Mouse (Mus musculus): ENCODE measurements around the gene Npr2. TPM values are rescaled to one million over a fixed set of nuclear protein-coding genes. Genes with fewer than 3 reads are reported as not detected.

Npr2 gene
- total and polyA plus RNA-seq, 2 experiments: 29.2 to 39.1 TPM

GRCm38 (mm10) chr4:43696561-43696960, 64.8 kb downstream of the Npr2 start:
- no peak for TF ChIP-seq POLR2A (IDR thresholded peaks at IDR 0.05; ENCODE audit: extremely low read depth, insufficient read depth, low read length)
- Histone ChIP-seq H3K79me2 (ENCODE audit: control insufficient read depth, insufficient read depth, low read length) (no peaks in the 10 kb centered on the region), H3K36me3 (ENCODE audit: control insufficient read depth, insufficient read depth, low read length) (no peaks in the 10 kb centered on the region), H3K27me3 (ENCODE audit: control insufficient read depth, insufficient read depth, low read length) (no peaks in the 10 kb centered on the region), H3K4me3 (ENCODE audit: insufficient read depth, low read depth, low read length) (no peak overlapping the region), H3K9ac (ENCODE audit: low read depth, low read length) (no peak overlapping the region), H3K27ac (replicated peaks; ENCODE audit: insufficient read depth, low read depth, low read length) (no peak overlapping the region), H3K4me1 (ENCODE audit: control insufficient read depth, insufficient read depth, low read length) (no peaks in the 10 kb centered on the region)
- 94% methylated on average over 13 of the region's 13 CpGs for WGBS
- no peak for DNase-seq (ENCODE audit: extremely low read depth, low read depth, low spot score)

DNA sequence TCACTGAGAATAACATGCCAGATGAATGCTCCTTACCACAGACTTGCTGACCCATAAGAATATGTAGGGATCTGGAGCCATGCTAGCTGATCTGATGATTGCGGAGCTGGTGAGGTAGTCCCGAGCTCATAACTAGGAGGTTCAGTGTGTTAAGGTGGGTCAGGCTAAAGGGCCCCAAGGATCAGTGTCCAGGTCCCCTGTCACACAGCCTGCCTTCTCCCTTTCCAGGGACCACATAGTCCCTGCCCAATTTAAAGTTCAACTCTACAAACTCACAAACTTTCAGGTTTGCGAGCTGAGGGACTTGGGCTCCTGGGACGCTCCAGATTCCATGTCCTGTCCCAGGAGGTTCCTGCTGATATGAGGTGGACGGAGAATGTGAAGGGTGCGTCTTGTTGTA, 69.0 kb downstream of the Npr2 start, which contains the start of gene Olfr70:
Olfr70 (minus strand) TSS at position 101 of the 400 bp plus-strand sequence.
- no peak within 1 kb of the TSS for H3K9ac ChIP-seq (ENCODE audit: low read depth, low read length)
- H3K4me3 ChIP-seq (ENCODE audit: insufficient read depth, low read depth, low read length): no peak within 1 kb of the TSS
- no peaks in the 10 kb centered on the region for H3K4me1 ChIP-seq (ENCODE audit: control insufficient read depth, insufficient read depth, low read length)
- no peak within 1 kb of the TSS for H3K27ac ChIP-seq (replicated peaks; ENCODE audit: insufficient read depth, low read depth, low read length)
- TF ChIP-seq CTCF (IDR thresholded peaks at IDR 0.05; ENCODE audit: low read depth, low read length) (no peak), POLR2A (IDR thresholded peaks at IDR 0.05; ENCODE audit: extremely low read depth, insufficient read depth, low read length) (no peak)
- WGBS: 93% methylated on average over 6 of the region's 6 CpGs
- no peaks in the 10 kb centered on the region for H3K79me2 ChIP-seq (ENCODE audit: control insufficient read depth, insufficient read depth, low read length)
- no peaks in the 10 kb centered on the region for H3K36me3 ChIP-seq (ENCODE audit: control insufficient read depth, insufficient read depth, low read length)
- no peak for DNase-seq (ENCODE audit: extremely low read depth, low read depth, low spot score)
- H3K27me3 ChIP-seq (ENCODE audit: control insufficient read depth, insufficient read depth, low read length): 0 out of 2 replicates have a peak, but pooled peaks cover 2% of the 10 kb centered on the region

Other genes starting within 250 kb of the Npr2 start
- gene Rusc2, start 250.0 kb upstream of the Npr2 start, total RNA-seq (2014; rRNA removed): 14.2 and 15.9 TPM in 2 replicates
- 17.2 and 17.5 TPM in 2 replicates for gene Rusc2, start 250.0 kb upstream of the Npr2 start, polyA plus RNA-seq (2012; rRNA removed)
- gene Fam166b, start 202.8 kb upstream of the Npr2 start, total RNA-seq (2014; rRNA removed): not detected in 2 replicates
- not detected in 2 replicates for gene Fam166b, start 202.8 kb upstream of the Npr2 start, polyA plus RNA-seq (2012; rRNA removed)
- gene Tesk1, start 190.0 kb upstream of the Npr2 start, total RNA-seq (2014; rRNA removed): 3.0 and 3.2 TPM in 2 replicates
- gene Tesk1, start 190.0 kb upstream of the Npr2 start, polyA plus RNA-seq (2012; rRNA removed): 25.0 and 28.3 TPM in 2 replicates
- 2.8 and 3.6 TPM in 2 replicates for gene Cd72, start 177.3 kb upstream of the Npr2 start, total RNA-seq (2014; rRNA removed)
- 1.3 and 4.9 TPM in 2 replicates for gene Cd72, start 177.3 kb upstream of the Npr2 start, polyA plus RNA-seq (2012; rRNA removed)
- not detected in 2 replicates for gene Sit1, start 148.2 kb upstream of the Npr2 start, total RNA-seq (2014; rRNA removed)
- 0.13 and 0.51 TPM in 2 replicates for gene Sit1, start 148.2 kb upstream of the Npr2 start, polyA plus RNA-seq (2012; rRNA removed)
- 190 and 221 TPM in 2 replicates for gene Ccdc107, start 139.0 kb upstream of the Npr2 start, total RNA-seq (2014; rRNA removed)
- 260 and 344 TPM in 2 replicates for gene Ccdc107, start 139.0 kb upstream of the Npr2 start, polyA plus RNA-seq (2012; rRNA removed)
- gene Arhgef39, start 132.2 kb upstream of the Npr2 start, total RNA-seq (2014; rRNA removed): 0.74 and 0.94 TPM in 2 replicates
- gene Arhgef39, start 132.2 kb upstream of the Npr2 start, polyA plus RNA-seq (2012; rRNA removed): 0.81 and 1.4 TPM in 2 replicates
- 0.20 and 0.28 TPM in 2 replicates for gene Car9, start 125.0 kb upstream of the Npr2 start, total RNA-seq (2014; rRNA removed)
- 0.14 and 0.20 TPM in 2 replicates for gene Car9, start 125.0 kb upstream of the Npr2 start, polyA plus RNA-seq (2012; rRNA removed)
- gene Tpm2, start 108.2 kb upstream of the Npr2 start, total RNA-seq (2014; rRNA removed): 1.8 and 8.4 TPM in 2 replicates
- gene Tpm2, start 108.2 kb upstream of the Npr2 start, polyA plus RNA-seq (2012; rRNA removed): 3.8 TPM in 2 replicates
- gene Creb3, start 69.6 kb upstream of the Npr2 start, total RNA-seq (2014; rRNA removed): 37.8 and 41.1 TPM in 2 replicates
- gene Creb3, start 69.6 kb upstream of the Npr2 start, polyA plus RNA-seq (2012; rRNA removed): 47.9 and 62.0 TPM in 2 replicates
- 39.9 and 42.8 TPM in 2 replicates for gene Tln1, start 69.2 kb upstream of the Npr2 start, total RNA-seq (2014; rRNA removed)
- 29.9 and 38.6 TPM in 2 replicates for gene Tln1, start 69.2 kb upstream of the Npr2 start, polyA plus RNA-seq (2012; rRNA removed)
- gene Rgp1, start 53.2 kb upstream of the Npr2 start, total RNA-seq (2014; rRNA removed): 15.9 and 18.7 TPM in 2 replicates
- 33.2 and 44.5 TPM in 2 replicates for gene Rgp1, start 53.2 kb upstream of the Npr2 start, polyA plus RNA-seq (2012; rRNA removed)
- gene Gba2, start 53.1 kb upstream of the Npr2 start, total RNA-seq (2014; rRNA removed): 5.1 and 5.3 TPM in 2 replicates
- 8.9 and 10.9 TPM in 2 replicates for gene Gba2, start 53.1 kb upstream of the Npr2 start, polyA plus RNA-seq (2012; rRNA removed)
- gene Msmp, start 47.4 kb upstream of the Npr2 start, total RNA-seq (2014; rRNA removed): not detected in 2 replicates
- not detected in 2 replicates for gene Msmp, start 47.4 kb upstream of the Npr2 start, polyA plus RNA-seq (2012; rRNA removed)
- gene Spag8, start 21.7 kb downstream of the Npr2 start, total RNA-seq (2014; rRNA removed): 0.47 and 0.55 TPM in 2 replicates
- gene Spag8, start 21.7 kb downstream of the Npr2 start, polyA plus RNA-seq (2012; rRNA removed): 0.83 and 1.1 TPM in 2 replicates
- 202 and 236 TPM in 2 replicates for gene Hint2, start 24.5 kb downstream of the Npr2 start, total RNA-seq (2014; rRNA removed)
- 215 and 231 TPM in 2 replicates for gene Hint2, start 24.5 kb downstream of the Npr2 start, polyA plus RNA-seq (2012; rRNA removed)
- gene Tmem8b, start 37.0 kb downstream of the Npr2 start, total RNA-seq (2014; rRNA removed): 0.46 and 0.81 TPM in 2 replicates
- gene Tmem8b, start 37.0 kb downstream of the Npr2 start, polyA plus RNA-seq (2012; rRNA removed): 1.8 and 1.9 TPM in 2 replicates
- not detected in 2 replicates for gene Fam221b, start 37.2 kb downstream of the Npr2 start, total RNA-seq (2014; rRNA removed)
- 0.02 TPM in 1 of 2 replicates, not detected in the other for gene Fam221b, start 37.2 kb downstream of the Npr2 start, polyA plus RNA-seq (2012; rRNA removed)
- not detected in 2 replicates for gene Olfr70, start 68.9 kb downstream of the Npr2 start, total RNA-seq (2014; rRNA removed)
- gene Olfr70, start 68.9 kb downstream of the Npr2 start, polyA plus RNA-seq (2012; rRNA removed): not detected in 2 replicates
- gene Olfr71, start 78.3 kb downstream of the Npr2 start, total RNA-seq (2014; rRNA removed): not detected in 2 replicates
- not detected in 2 replicates for gene Olfr71, start 78.3 kb downstream of the Npr2 start, polyA plus RNA-seq (2012; rRNA removed)
- gene Hrct1, start 95.3 kb downstream of the Npr2 start, total RNA-seq (2014; rRNA removed): 0.09 and 0.13 TPM in 2 replicates
- 0.07 and 0.21 TPM in 2 replicates for gene Hrct1, start 95.3 kb downstream of the Npr2 start, polyA plus RNA-seq (2012; rRNA removed)
- 0.07 and 0.18 TPM in 2 replicates for gene Spaar, start 98.1 kb downstream of the Npr2 start, total RNA-seq (2014; rRNA removed)
- gene Spaar, start 98.1 kb downstream of the Npr2 start, polyA plus RNA-seq (2012; rRNA removed): 0.07 and 0.12 TPM in 2 replicates
- gene Olfr159, start 139.1 kb downstream of the Npr2 start, total RNA-seq (2014; rRNA removed): not detected in 2 replicates
- gene Olfr159, start 139.1 kb downstream of the Npr2 start, polyA plus RNA-seq (2012; rRNA removed): not detected in 2 replicates
- gene Olfr156, start 192.0 kb downstream of the Npr2 start, total RNA-seq (2014; rRNA removed): not detected in 2 replicates
- gene Olfr156, start 192.0 kb downstream of the Npr2 start, polyA plus RNA-seq (2012; rRNA removed): not detected in 2 replicates
- not detected in 2 replicates for gene Olfr157, start 208.3 kb downstream of the Npr2 start, total RNA-seq (2014; rRNA removed)
- gene Olfr157, start 208.3 kb downstream of the Npr2 start, polyA plus RNA-seq (2012; rRNA removed): not detected in 2 replicates
- gene Olfr155, start 219.6 kb downstream of the Npr2 start, total RNA-seq (2014; rRNA removed): not detected in 2 replicates
- gene Olfr155, start 219.6 kb downstream of the Npr2 start, polyA plus RNA-seq (2012; rRNA removed): not detected in 2 replicates
- 1.9 and 2.2 TPM in 2 replicates for gene Reck, start 243.6 kb downstream of the Npr2 start, total RNA-seq (2014; rRNA removed)
- 2.4 and 2.6 TPM in 2 replicates for gene Reck, start 243.6 kb downstream of the Npr2 start, polyA plus RNA-seq (2012; rRNA removed)